Mouse (Mus musculus) ES-E14 (cell line): ENCODE data around the gene Kcnj11. TPM values are rescaled to one million over a fixed set of nuclear protein-coding genes. Genes with fewer than 3 reads are reported as not detected.

Experiments
- DNase-seq: peaks from one replicate; pipeline ENCODE4 v3.0.0-alpha.2; 2013; ENCODE audit warnings: low read depth, low spot score
- H3K27ac ChIP-seq: 2 replicates; pipeline ENCODE4 v1.5.1; 2012; ENCODE audit warnings: low read depth, mild to moderate bottlenecking, low read length, moderate library complexity, mixed read lengths; ENCODE audit not compliant: poor library complexity, insufficient read depth, severe bottlenecking
- H3K36me3 ChIP-seq: 2 replicates; pipeline ENCODE4 v1.6.1; 2012; ENCODE audit warnings: mild to moderate bottlenecking, low read length, moderate library complexity, mixed read lengths; ENCODE audit not compliant: control insufficient read depth, poor library complexity, insufficient read depth, severe bottlenecking
- H3K4me1 ChIP-seq, 2 experiments: fragments of 150-350 bp in 1 of 2; sonication (generic) in 1 of 2; 2 replicates each; pipeline ENCODE4 v1.6.1; 2012; ENCODE audit warnings: low read length in 2 of 2, mild to moderate bottlenecking in 1 of 2, mixed read lengths in 1 of 2; ENCODE audit not compliant: control insufficient read depth in 2 of 2, insufficient read depth in 2 of 2, poor library complexity in 1 of 2
- H3K4me3 ChIP-seq, 2 experiments: fragments of 150-350 bp in 1 of 2; sonication (generic) in 1 of 2; 2 replicates each; pipeline ENCODE4 v1.5.1; 2012; ENCODE audit warnings: low read length in 2 of 2, low read depth in 1 of 2, mild to moderate bottlenecking in 1 of 2, mixed read lengths in 1 of 2; ENCODE audit not compliant: insufficient read depth in 1 of 2, poor library complexity in 1 of 2, severe bottlenecking in 1 of 2
- H3K9ac ChIP-seq: 2 replicates; pipeline ENCODE4 v1.6.1; 2012; ENCODE audit warnings: low read depth, mild to moderate bottlenecking, low read length, mixed read lengths; ENCODE audit not compliant: poor library complexity, insufficient read depth, severe bottlenecking
- H3K9me3 ChIP-seq: fragments of 150-350 bp; sonication (generic); 2 replicates; pipeline ENCODE4 v1.6.1; 2012; ENCODE audit warnings: low read depth, mild to moderate bottlenecking, low read length; ENCODE audit not compliant: control insufficient read depth, insufficient read depth
- CHD2 ChIP-seq: IDR thresholded peaks from 2 replicates; pipeline ENCODE4 v1.6.1; 2014; ENCODE audit warnings: mild to moderate bottlenecking, low read depth, low read length, inconsistent platforms
- HCFC1 ChIP-seq: IDR thresholded peaks from 2 replicates; pipeline ENCODE4 v1.6.1; 2012; ENCODE audit warnings: low read length, inconsistent platforms, borderline replicate concordance; ENCODE audit not compliant: insufficient read depth
- MAFK ChIP-seq: IDR thresholded peaks from 2 replicates; pipeline ENCODE4 v1.6.1; 2014; ENCODE audit warnings: mild to moderate bottlenecking, low read depth, low read length, inconsistent platforms; ENCODE audit not compliant: insufficient read depth
- ZC3H11A ChIP-seq: IDR thresholded peaks from 2 replicates; pipeline ENCODE4 v1.6.1; 2012; ENCODE audit warnings: low read depth, mild to moderate bottlenecking, inconsistent platforms, low read length, borderline replicate concordance
- ZNF384 ChIP-seq: IDR thresholded peaks from 2 replicates; pipeline ENCODE4 v1.6.1; 2012; ENCODE audit warnings: low read depth, low read length, inconsistent platforms
- in situ Hi-C, 2 experiments: fragments of 600-800 bp; cut with MboI; formaldehyde crosslinking; loops; one replicate each; pipeline ENCODE4 v1.15.1; 2025; ENCODE audit warnings: low sequenced_read_pairs in 2 of 2, inconsistent platforms in 1 of 2; ENCODE audit not compliant: unreplicated experiment in 2 of 2
- total RNA-seq: library from RNA; depleted of rRNA; stranded (reverse); fragments of 300-350 nt; gene quantifications from 2 replicates; pipeline ENCODE4 v1.2.3, GENCODE M21; 2012

Kcnj11 gene
- total RNA-seq, 1 experiment = 0.85 TPM

DNA sequence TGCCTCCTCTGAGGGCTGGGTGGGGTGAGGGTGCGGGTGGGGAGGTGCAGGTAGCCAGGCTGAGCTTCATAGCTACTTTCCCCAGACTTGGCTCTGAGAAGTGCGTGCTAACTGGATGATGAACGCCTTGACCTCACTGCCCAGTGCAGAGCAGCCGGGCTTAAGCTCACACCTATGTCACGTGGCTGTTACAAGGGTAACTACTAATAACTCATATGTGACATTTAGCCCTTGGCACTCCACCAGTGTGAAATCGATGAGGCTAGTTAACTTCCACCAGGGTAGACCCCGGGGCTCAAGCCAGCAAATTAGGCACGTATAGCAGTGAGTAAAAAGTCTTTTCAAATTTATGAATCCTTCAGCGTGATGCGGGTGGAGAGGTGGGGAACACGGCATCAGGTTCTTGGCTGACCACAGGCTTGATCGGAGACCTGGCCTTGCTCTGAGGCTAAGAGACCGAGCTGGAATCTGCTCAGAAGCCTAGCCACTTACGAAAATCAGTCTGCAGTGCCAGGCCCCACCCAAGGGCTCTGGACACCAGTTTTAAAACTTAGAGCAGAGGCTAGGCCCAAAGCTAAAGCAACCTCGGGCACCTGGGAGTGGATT is 10.8 kb upstream of the Kcnj11 start:
- no peak overlapping the region for H3K9ac ChIP-seq
- TF ChIP-seq CHD2 (no peak), MAFK (no peak), ZC3H11A (no peak), ZNF384 (no peak), HCFC1 (no peak)
- in situ Hi-C loops = no loop called here
- DNase-seq = no peak
- H3K4me3 ChIP-seq = no peak overlapping the region
- no peak overlapping the region for H3K27ac ChIP-seq
- H3K36me3 ChIP-seq = no peaks in the 10 kb centered on the region
- H3K4me1 ChIP-seq = no peaks in the 10 kb centered on the region
- H3K9me3 ChIP-seq = no peaks in the 10 kb centered on the region

DNA sequence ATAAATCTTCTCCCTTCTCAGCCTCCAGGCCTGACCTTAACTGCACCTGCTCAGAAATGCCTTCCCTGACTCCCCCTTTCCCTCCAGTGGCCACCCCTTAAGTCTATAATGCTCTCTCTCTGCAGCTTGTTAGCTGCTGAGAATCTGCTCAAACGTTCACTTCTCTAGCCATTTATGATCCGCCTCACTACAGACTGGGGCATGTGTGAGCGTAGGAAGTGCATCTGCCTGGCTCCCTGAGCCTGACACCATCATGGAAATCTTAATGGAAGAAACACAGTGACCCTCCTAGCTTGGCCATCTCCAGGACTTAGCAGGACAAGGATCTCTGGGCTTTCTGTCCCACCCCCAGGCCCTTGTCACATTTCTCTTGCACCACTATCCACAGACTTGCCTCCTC is 9.5 kb upstream of the Kcnj11 start:
- no peak for TF ChIP-seq ZNF384
- TF ChIP-seq HCFC1 = no peak
- no peak for TF ChIP-seq CHD2
- TF ChIP-seq ZC3H11A = no peak
- no peak for TF ChIP-seq MAFK
- H3K9me3 ChIP-seq = no peaks in the 10 kb centered on the region
- no peaks in the 10 kb centered on the region for H3K4me1 ChIP-seq
- in situ Hi-C loops = no loop called here
- H3K36me3 ChIP-seq = no peaks in the 10 kb centered on the region
- H3K27ac ChIP-seq = no peak overlapping the region
- no peak overlapping the region for H3K4me3 ChIP-seq
- no peak for DNase-seq
- no peak overlapping the region for H3K9ac ChIP-seq

DNA sequence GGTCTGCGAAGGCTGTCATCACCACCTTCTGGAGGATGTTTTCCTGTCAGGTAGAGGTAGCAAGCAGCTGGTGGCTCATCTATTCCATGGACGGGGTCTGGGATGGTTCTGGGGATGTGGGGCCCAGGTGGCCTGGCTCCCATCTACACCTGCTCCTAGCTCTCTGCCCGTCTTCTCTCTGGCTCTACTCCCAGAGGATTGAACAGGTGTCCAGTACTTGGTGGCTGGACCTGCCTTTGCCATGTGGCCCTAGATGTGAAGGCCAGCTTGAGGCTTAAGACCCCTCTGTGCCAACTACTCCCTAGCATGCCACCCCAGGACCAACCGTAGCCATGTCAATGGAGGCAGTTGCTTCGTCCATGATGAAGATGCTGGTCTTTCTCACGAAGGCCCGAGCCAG is 4.9 kb upstream of the Kcnj11 start:
- no peaks in the 10 kb centered on the region for H3K36me3 ChIP-seq
- H3K27ac ChIP-seq = no peak overlapping the region
- no peaks in the 10 kb centered on the region; a peak in 1 of 4 replicates for H3K4me1 ChIP-seq
- H3K9ac ChIP-seq = no peak overlapping the region
- H3K4me3 ChIP-seq = no peak overlapping the region
- no peaks in the 10 kb centered on the region for H3K9me3 ChIP-seq
- in situ Hi-C loops = no loop called here
- TF ChIP-seq CHD2 (no peak), MAFK (no peak), HCFC1 (no peak), ZNF384 (no peak), ZC3H11A (no peak)
- no peak for DNase-seq

DNA sequence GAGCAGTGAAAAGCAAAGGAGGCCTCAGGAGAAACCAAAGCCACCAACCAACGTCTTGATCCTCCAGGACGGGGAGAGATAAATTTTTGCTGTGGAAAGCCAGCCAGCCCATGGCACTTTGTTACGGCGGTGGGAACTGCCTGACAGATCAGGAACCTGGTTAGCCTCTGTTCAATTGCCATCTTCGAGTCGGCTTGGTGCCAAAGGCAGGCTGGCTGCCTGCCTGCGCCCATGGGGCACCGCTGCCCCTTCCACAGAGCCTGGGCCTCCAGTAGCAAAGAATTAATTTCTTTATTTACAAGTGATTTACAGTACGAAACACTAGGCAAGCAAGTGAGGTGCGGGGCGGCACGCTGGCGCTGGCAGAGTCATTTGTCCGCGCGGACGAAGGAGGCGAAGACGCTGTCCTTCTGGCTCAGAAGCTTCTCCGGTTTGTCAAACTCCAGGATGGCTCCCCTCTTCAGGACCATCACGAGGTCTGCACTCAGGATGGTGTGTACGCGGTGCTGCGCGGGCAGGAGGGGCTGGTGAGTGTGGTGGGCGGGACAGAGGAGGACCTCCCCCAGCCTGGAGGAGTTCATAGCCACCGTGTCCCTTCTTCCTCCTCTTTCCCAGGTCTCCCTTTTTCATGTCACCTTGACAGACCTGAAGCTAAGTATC is 3.8 kb upstream of the Kcnj11 start:
- Histone ChIP-seq H3K27ac (no peak overlapping the region), H3K4me3 (no peak overlapping the region), H3K4me1 (peaks cover 0 to 7% of the 10 kb centered on the region in 2 experiments; a peak in 2 of 4 replicates), H3K9me3 (no peaks in the 10 kb centered on the region), H3K36me3 (no peaks in the 10 kb centered on the region), H3K9ac (no peak overlapping the region)
- no peak for TF ChIP-seq CHD2
- TF ChIP-seq ZC3H11A = no peak
- TF ChIP-seq HCFC1 = no peak
- no peak for TF ChIP-seq MAFK
- TF ChIP-seq ZNF384 = no peak
- no peak for DNase-seq
- in situ Hi-C loops = no loop called here

DNA sequence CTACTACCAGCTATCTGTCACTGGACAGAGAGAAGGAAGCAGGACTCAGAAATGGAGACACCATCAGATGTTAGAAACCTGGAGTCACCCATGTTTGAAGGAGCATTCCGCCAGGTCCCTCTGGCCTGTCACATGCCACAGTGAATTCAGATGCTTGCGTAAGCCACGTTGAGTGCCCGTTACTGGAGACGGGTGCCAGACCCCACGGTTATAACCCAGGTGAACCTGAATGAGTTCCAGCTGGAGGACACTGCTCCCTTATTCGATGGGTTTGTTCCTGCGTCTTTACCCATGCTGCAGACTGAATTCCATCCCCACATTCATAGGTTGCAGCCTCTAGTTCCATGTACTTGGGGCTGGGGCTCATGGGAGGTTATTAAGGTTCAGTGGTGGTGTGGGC is 3.2 kb upstream of the Kcnj11 start:
- no peak overlapping the region for H3K27ac ChIP-seq
- DNase-seq = no peak
- H3K4me3 ChIP-seq = no peak overlapping the region
- in situ Hi-C loops = no loop called here
- H3K9ac ChIP-seq = no peak overlapping the region
- no peaks in the 10 kb centered on the region for H3K36me3 ChIP-seq
- TF ChIP-seq HCFC1 = no peak
- no peak for TF ChIP-seq ZNF384
- TF ChIP-seq CHD2 = no peak
- TF ChIP-seq ZC3H11A = no peak
- TF ChIP-seq MAFK = no peak
- no peaks in the 10 kb centered on the region for H3K9me3 ChIP-seq
- peaks cover 0 to 12% of the 10 kb centered on the region in 2 experiments; a peak in 2 of 4 replicates for H3K4me1 ChIP-seq
